Mouse (Mus musculus) splenic B cell, adult 2 months (primary cell): ENCODE measurements around the gene Plcb3.
"Not testable (repeated sequence)": the region's sequence is repeated elsewhere in the genome, so short reads cannot be mapped to it uniquely, and the experiment has no call there.

ENCODE experiments used
- DNase-seq: peaks from one replicate; pipeline ENCODE4 v3.0.0-alpha.2; 2011; ENCODE audit warnings: low read depth, low spot score
- H3K27me3 ChIP-seq: 2 replicates; pipeline ENCODE4 v1.6.1; 2012; ENCODE audit warnings: mild to moderate bottlenecking, low read length, moderate library complexity, mixed read lengths; ENCODE audit not compliant: control insufficient read depth, poor library complexity, insufficient read depth, severe bottlenecking
- H3K36me3 ChIP-seq: 2 replicates; pipeline ENCODE4 v1.6.1; 2012; ENCODE audit warnings: mild to moderate bottlenecking, low read length, moderate library complexity, mixed read lengths; ENCODE audit not compliant: control insufficient read depth, poor library complexity, insufficient read depth, severe bottlenecking

Plcb3 gene

GRCm38 (mm10) chr19:6995255-6995991, 19.2 kb upstream of the Plcb3 start:
- Histone ChIP-seq H3K27me3 (no peaks in the 10 kb centered on the region), H3K36me3 (peaks cover 7% of the 10 kb centered on the region)
- DNase-seq = no peak

- Histone ChIP-seq H3K36me3 (peaks cover 4% of the 10 kb centered on the region), H3K27me3 (no peaks in the 10 kb centered on the region)
- DNase-seq = no peak
Measured at GRCm38 (mm10) chr19:6994489-6994888, 18.2 kb upstream of the Plcb3 start.

- Histone ChIP-seq H3K27me3 (no peaks in the 10 kb centered on the region), H3K36me3 (no peaks in the 10 kb centered on the region; the same call in 1 of the 2 replicates)
- no peak for DNase-seq
Measured at GRCm38 (mm10) chr19:6994002-6994401, 17.7 kb upstream of the Plcb3 start.

- Histone ChIP-seq H3K27me3 (no peaks in the 10 kb centered on the region), H3K36me3 (no peaks in the 10 kb centered on the region)
- peak; percentile 31 for DNase-seq
Measured at GRCm38 (mm10) chr19:6993011-6993770, 16.9 kb upstream of the Plcb3 start.

- DNase-seq = peak; percentile 98
- no peaks in the 10 kb centered on the region for H3K27me3 ChIP-seq
Measured at GRCm38 (mm10) chr19:6992011-6992858, 16.0 kb upstream of the Plcb3 start, which contains the start of gene Dnajc4. Gene Dnajc4 (minus strand): TSS chr19:6992572.

GRCm38 (mm10) chr19:6991166-6991565, 14.9 kb upstream of the Plcb3 start:
- not testable (repeated sequence) for DNase-seq, H3K36me3 ChIP-seq, H3K27me3 ChIP-seq

More at GRCm38 (mm10) chr19:6992011-6992858, 16.0 kb upstream of the Plcb3 start, which contains the start of gene Dnajc4:
- no peaks in the 10 kb centered on the region for H3K36me3 ChIP-seq

- no peak for DNase-seq
- no peaks in the 10 kb centered on the region for H3K27me3 ChIP-seq
Measured at GRCm38 (mm10) chr19:6990712-6991111, 14.4 kb upstream of the Plcb3 start.

GRCm38 (mm10) chr19:6989251-6989650, 13.0 kb upstream of the Plcb3 start:
- H3K27me3 ChIP-seq = no peaks in the 10 kb centered on the region
- no peaks in the 10 kb centered on the region; the same call in 1 of the 2 replicates for H3K36me3 ChIP-seq
- DNase-seq = no peak

More at GRCm38 (mm10) chr19:6990712-6991111, 14.4 kb upstream of the Plcb3 start:
- H3K36me3 ChIP-seq = no peaks in the 10 kb centered on the region

- no peaks in the 10 kb centered on the region; the same call in 1 of the 2 replicates for H3K36me3 ChIP-seq
- DNase-seq = no peak
- no peaks in the 10 kb centered on the region for H3K27me3 ChIP-seq
Measured at GRCm38 (mm10) chr19:6987904-6988285, 11.6 kb upstream of the Plcb3 start.

- H3K27me3 ChIP-seq = no peaks in the 10 kb centered on the region
- DNase-seq = peak; percentile 53
- no peaks in the 10 kb centered on the region; the same call in none of the 2 replicates for H3K36me3 ChIP-seq
Measured at GRCm38 (mm10) chr19:6987061-6987903, 11.0 kb upstream of the Plcb3 start, which contains the start of gene Vegfb. Gene Vegfb (minus strand): TSS chr19:6987651.

GRCm38 (mm10) chr19:6985951-6986708, 9.9 kb upstream of the Plcb3 start:
- H3K36me3 ChIP-seq = no peaks in the 10 kb centered on the region; the same call in none of the 2 replicates
- no peaks in the 10 kb centered on the region for H3K27me3 ChIP-seq
- DNase-seq = no peak

GRCm38 (mm10) chr19:6985300-6985699, 9.0 kb upstream of the Plcb3 start:
- Histone ChIP-seq H3K27me3 (no peaks in the 10 kb centered on the region), H3K36me3 (no peaks in the 10 kb centered on the region; the same call in none of the 2 replicates)
- DNase-seq = no peak

GRCm38 (mm10) chr19:6983621-6984020, 7.4 kb upstream of the Plcb3 start:
- no peak for DNase-seq
- no peaks in the 10 kb centered on the region for H3K27me3 ChIP-seq
- no peaks in the 10 kb centered on the region; the same call in none of the 2 replicates for H3K36me3 ChIP-seq
